Mouse (Mus musculus): ENCODE data around the gene Lman1l.

DNA sequence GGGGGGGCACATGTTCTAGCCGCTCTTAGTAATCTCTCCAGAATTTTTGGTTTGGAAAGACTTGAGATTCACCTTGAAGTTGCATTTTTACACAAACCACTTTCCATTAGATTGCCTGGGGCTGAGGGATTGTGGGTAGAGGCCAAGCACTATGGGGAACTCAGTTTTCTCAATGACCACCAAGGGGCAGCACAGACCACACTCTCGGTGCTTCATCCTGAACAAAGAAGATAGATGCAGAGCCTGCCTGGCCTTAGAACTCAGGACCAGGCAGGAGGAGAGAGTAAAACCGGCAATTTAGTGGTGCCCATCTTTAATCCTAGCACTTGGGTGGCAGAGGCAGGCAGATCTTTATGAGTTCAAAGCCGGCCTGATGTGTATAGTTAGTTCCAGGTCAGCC lies 39.2 kb upstream of the Lman1l start:
- TF ChIP-seq CTCF (IDR thresholded peaks at IDR 0.05; ENCODE audit: low read depth) (peak; percentile 92), EP300 (optimal IDR thresholded peaks at IDR 0.05) (no peak)
